Mouse (Mus musculus) stomach, postnatal 0 days (tissue): ENCODE results near the gene 4931406P16Rik.

Source experiments
- CTCF ChIP-seq: IDR thresholded peaks from 2 replicates; pipeline ENCODE4 v1.5.1; 2016; ENCODE audit warnings: antibody characterized with exemption, low read depth, mild to moderate bottlenecking, moderate library complexity
- EP300 ChIP-seq: optimal IDR thresholded peaks from 2 replicates; pipeline ENCODE3; 2016; ENCODE audit warnings: antibody characterized with exemption

DNA sequence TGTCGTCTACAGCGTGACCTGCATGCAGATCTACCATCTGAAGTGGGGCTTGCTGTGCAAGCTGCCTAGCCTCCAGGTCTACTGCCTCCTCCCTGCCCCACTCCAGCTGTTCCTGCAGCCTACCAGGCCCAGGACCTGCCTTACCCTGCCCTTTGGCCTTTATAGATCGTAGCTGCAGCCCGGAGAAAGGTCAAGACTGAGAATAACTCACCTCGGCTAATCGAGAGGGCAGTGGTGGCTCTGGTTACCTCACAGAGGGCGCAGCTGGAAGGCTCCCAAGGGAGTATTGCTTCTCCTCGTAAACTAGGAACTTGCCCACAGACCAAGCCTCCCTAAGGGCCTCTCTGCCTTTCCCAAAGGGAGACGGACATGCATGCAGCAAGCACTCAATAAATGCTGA, 97.9 kb downstream of the 4931406P16Rik start:
- TF ChIP-seq CTCF = no peak
- no peak for TF ChIP-seq EP300
